Mouse (Mus musculus) bone marrow, adult 2 months (tissue): ENCODE data around the gene Nub1.

ENCODE experiments used
- CTCF ChIP-seq: fragments of 200-500 bp; IDR thresholded peaks from 2 replicates; pipeline ENCODE4 v1.5.1; 2011; ENCODE audit warnings: low read length, control low read depth; ENCODE audit not compliant: control insufficient read depth, insufficient read depth
- POLR2A ChIP-seq: fragments of 200-500 bp; IDR thresholded peaks from 2 replicates; pipeline ENCODE4 v1.6.1; 2011; ENCODE audit warnings: low read depth, mild to moderate bottlenecking, control low read depth, low read length, borderline replicate concordance; ENCODE audit not compliant: control insufficient read depth

- TF ChIP-seq CTCF: no peak
- TF ChIP-seq POLR2A: no peak
These were observed 26.3 kb downstream of the Nub1 start for GRCm38 (mm10) chr5:24711615-24712014.
